Mouse (Mus musculus) kidney, postnatal 10 days (tissue): ENCODE data around the gene Nek9.
"Not testable (repeated sequence)": the region's sequence is repeated elsewhere in the genome, so short reads cannot be mapped to it uniquely, and the experiment has no call there.

Source experiments
- DNase-seq: peaks from one replicate; pipeline ENCODE4 v3.0.0; 2021; ENCODE audit warnings: mixed read lengths

Nek9 gene

DNA sequence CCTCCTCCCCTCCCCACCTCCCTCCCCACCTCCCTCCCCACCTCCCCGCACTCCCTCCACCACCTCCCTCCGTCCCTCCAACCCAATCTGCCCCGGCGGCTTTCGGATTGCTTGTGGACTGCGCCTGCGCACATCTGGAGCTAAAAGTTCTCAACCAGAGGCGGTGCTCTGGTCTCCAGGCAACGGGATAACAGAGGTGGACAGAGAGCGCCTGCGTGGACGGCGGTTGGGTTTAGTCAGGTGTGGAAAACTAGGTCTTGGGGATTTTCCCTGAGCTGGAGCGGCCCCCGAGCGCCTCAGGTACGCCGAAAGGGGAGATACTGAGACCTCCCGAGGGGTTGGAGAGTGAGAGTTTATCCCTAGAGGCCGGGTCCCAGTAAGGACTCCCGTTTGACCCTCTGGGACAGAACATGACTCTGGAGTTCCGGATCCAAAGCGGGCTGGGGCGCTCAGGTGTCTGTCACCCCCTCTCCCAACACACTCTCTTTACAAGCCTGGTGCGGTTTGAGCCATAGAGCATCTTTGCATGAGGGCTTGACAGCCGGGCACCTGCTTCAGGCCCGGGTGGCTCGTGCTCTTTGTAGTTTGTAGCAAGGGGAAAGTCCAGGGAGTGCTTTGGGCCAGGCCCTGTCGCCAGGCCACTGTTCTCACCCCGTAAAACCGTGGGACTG is 50.5 kb downstream of the Nek9 start, which contains the start of gene Zc2hc1c:
Gene Zc2hc1c (plus strand): TSS at position 106 of the 671 bp plus-strand sequence.
- peak; percentile 96 for DNase-seq

DNA sequence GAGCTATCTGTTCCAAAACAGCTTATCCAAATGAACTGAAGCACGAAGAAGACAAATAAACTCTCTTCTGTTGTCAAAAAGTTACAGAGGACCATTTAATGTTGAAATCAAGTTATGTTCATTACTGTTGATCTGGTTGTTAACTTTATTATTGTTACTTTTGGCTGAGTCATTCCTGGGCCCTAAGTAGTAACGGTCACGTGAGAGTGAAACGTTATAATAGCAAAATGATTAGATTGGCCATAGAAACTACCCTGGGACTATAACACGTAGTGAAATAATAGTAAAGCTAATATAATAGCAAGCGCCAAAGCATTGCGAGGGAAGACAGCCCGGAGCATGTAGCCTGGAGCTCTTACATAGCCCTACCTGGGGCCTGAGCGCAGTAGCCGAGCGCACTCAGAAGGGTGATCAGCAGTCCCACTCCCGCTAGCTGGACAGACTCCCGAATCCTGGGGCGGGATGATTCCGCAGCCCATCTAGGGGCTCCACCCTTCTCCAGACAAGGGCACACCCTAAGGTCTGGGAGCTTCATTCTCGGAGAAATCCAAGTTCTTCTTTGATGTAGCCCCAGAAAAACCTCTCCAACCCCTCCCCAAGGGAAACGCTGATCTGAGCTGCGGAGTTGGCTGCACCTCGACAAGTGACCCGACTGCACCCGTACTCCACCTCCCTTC is 51.2 kb downstream of the Nek9 start, which contains the start of gene Acyp1:
Gene Acyp1 (minus strand): TSS at position 630 of the 677 bp plus-strand sequence.
- DNase-seq: peak; percentile 57

DNA sequence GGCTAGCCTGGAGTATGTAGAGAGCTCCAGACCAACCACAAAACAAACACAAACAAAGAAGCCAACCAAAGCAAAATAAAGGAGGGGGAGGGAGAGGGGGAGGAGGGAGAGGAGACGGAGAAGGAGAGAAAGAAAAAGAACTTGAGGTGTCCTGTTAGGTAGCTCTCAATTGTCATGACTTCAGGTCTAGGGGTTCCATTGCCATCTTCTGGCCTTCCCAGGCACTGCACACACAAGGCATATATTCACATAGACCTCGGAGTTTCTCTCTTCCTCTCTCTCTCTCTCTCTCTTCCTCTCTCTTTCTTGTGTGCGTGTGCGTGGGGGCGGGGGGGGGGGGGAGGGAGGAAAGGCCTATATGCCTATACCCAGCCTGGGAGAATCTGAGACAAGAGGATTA is 52.2 kb downstream of the Nek9 start:
- DNase-seq: peak; percentile 57

DNA sequence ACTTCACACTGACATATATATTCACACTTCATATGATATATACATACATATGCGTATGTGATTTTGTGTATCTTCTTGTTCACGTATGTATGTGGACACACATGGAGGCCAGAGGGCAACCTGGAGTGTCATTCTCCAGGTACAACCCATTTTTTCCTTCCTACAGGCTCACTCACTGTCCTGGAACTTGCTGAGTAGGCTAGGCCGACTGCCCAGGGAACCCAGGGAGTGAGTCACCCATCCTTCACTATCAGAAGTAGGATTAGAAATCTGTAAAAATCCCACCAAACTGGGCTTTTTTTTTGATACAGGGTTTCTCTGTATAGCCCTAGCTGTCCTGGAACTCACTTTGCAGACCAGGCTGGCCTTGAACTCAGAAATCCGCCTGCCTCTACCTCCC is 54.2 kb downstream of the Nek9 start:
- DNase-seq: no peak

DNA sequence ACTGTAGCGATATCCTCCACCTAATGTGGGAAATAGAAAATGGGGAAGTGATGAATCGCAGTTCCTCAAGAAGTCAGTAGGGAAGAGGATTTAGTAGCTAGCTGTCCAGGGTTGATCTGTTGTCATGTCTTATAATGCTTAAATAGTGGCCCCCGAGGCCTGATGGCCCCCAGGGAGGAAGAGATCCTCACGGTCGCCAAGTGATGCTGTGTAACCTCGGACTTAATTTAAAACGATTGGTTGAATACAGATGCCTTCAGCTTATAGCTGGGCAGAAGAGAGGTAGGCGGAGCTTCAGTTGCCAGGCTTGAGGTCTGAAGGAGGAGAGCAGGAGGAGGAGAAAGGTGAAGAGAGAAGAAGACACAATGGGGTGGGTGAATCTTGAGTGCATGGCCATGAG is 54.8 kb downstream of the Nek9 start:
- no peak for DNase-seq

DNA sequence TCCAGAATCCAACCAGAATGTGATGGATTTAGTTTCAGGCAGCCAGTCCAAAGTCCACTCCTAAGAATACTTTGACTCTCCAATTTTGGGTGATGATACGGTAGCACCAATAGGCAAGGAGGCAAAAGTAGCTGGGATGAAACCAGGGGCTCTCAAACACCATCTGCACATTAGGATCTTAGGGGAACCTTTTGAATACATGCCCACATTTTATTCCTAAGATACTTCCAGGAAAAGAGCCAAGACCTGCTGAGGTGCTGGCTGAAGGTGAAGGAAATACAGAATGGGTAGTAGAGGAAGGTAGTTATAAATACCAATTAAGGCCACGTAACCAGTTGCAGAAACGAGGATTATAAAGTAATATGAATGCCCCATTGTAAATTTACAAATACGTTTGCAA is 57.4 kb downstream of the Nek9 start:
- DNase-seq: not testable (repeated sequence)

DNA sequence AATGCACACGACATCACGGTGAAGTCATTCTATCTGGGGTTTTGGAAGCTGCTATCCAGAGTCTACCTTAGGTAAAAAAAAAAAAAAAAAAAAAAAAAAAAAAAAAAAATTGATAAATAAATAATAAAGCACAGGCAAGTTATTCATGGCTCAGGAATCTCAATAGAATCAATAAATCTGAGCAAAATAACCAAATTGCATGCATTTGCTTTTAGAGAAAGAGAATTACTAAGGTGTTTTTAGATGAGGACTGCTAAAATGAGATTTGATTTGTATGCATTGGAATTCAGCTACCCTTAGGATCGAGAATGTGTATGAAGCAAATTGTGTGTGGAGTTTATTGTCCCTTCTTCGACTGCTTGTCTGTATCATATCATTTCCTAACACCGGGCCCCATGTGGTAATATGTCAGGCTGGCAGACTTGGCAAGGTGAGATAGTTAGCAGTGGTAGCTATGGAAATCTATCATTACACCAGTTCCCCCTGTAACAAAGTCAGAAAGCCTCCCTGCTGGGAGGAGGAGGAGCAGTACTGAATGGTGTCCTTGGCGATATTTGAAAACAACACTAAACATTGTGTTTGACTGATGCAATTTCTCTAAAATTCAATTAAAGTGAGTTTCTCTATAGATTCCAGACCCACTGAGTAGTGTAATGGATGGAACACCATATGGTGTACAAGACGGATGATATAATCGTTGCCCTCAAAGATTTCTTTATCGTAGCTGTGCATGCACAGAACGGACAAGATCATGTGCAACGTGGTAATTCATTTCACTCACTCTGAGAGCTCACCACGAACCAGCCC is 58.1 kb downstream of the Nek9 start:
- DNase-seq: no peak

DNA sequence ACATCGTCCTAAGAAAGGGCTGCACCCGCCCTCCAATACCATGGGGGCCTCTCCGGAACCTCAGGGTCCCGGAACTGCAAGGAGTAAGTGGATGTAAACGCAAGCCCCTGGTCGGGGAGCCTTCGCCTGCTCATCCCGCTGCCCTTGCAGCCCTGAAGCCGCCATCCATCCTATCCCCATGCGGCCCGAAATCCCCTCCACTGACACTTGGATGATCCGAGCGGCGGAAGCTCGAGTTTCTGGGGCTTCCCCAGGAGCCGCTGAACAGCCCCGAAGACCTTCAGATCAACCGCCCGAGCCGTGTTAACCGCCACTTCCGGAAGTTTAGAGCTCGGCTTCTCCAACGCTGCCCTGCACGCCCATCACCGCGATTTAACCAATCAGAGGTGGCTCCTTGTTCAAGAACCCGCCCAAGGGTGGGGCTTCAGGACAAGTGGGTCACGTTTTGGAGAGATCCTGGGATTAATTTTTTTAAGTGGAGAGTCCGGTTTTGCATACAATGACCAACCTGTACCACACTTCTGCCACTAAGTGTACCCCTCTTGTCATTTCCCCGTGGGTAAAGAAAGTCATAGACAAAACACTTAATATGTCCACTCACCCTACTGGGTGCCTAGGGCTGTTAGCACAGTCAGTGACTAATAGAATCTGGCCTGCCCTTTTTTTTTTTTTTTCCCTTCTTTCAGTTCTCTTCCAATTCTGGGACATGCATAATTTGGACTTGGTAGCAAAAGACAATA is 58.9 kb downstream of the Nek9 start:
- peak; percentile 97 for DNase-seq

DNA sequence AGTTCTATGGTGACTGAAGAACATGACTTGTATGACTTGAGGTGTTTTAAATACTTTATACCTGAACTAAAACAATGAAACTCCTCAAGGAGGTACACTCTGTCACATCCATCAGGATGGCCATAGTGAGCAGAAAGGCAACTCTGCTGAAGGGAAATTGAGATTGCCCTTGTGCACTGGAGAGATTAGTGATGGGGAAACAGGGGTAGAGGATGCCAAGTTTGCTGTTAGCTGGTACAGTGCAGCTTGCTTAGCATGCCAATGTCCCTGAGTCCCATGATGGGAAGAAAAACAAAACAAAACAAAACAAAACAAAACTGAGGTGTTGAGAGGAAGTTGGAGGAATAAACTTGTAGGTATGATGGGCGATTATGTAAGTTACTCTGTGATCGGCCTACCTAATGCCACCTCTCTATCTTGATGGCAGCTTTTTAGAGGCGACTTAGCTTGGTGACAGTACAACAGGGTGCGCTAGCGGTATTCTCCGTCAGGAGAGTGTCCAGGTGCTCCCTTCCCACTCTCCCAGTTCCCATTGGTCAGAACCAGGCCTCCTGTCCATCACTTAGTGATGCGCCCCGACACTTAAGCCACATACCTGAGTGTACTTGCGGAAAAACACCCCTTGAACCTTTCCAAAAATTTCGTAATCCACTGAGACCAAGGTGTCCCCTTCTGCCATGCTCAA is 59.6 kb downstream of the Nek9 start:
- no peak for DNase-seq

DNA sequence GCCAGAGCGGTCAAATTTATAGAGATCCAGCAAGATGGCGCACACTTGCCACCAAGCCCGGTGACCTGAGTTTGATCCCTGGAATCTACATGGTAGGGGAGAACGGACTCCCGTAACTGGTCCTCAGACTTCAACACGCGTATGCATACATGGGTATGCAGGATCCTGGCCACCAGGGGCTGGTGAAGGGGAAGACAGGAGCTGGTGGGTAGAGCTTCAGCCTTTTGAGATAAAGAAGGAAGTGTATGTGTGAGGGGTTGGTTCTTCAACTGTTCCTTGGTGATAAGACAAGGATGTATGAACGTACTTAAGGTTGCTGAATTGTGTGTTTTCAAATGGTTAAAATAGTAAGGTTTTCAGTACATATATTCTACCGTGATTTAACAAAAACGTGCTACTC is 60.2 kb downstream of the Nek9 start:
- DNase-seq: no peak

DNA sequence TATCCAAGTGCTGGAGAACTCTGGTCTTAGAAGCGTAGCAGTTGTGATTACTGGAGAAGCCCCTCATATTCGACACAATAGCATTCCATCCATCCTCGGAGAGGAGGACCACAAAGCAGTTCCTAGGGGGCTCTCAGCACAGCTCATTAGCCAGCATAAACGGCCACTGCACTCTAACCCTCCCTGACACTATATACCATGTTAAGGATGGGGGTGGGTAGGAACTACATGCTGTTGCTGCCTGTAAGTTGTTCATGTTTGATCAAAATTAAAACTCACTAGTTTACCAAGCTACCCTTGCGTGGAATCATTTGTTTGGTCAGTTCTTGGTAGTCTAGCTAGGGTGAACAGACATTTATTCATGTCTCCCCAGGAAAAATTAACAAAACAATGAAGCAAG is 62.9 kb downstream of the Nek9 start:
- no peak for DNase-seq

DNA sequence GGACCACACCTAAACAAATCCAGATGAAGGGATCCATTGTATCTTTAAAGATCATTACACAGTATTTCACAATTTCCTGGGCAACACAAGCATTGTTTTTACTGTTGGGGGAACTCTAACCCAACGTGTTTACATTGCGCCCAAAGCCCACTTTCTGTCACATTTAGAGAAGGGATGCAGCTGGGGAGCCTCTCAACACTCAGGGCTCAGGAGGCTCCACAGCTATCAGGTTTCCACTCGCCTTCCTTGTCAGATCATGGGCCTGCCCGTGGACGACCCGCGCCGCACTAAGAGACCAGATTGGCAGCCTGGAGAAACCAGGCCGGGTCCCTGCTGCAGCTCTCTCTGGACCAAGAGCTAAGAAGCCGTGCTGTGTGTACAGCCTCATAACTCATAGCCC is 65.7 kb downstream of the Nek9 start:
- no peak for DNase-seq

DNA sequence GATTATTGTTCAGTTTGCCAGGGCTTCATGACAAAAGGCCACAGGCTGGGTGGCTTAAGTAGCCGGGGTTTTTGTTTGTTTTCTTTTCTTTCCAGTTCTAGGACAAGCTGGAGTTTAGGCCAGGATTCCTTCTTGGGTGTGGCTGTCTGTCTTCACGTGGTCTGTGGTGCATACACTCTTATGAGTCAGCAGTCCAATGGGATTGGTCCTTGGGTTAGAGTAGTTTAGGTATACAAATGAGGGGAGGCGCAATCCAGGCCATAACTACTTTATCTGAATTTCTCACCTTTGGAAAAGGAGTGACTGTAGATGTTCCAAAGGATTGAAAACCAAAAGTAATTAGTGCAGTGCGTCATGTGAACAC is 67.3 kb downstream of the Nek9 start:
- no peak for DNase-seq

DNA sequence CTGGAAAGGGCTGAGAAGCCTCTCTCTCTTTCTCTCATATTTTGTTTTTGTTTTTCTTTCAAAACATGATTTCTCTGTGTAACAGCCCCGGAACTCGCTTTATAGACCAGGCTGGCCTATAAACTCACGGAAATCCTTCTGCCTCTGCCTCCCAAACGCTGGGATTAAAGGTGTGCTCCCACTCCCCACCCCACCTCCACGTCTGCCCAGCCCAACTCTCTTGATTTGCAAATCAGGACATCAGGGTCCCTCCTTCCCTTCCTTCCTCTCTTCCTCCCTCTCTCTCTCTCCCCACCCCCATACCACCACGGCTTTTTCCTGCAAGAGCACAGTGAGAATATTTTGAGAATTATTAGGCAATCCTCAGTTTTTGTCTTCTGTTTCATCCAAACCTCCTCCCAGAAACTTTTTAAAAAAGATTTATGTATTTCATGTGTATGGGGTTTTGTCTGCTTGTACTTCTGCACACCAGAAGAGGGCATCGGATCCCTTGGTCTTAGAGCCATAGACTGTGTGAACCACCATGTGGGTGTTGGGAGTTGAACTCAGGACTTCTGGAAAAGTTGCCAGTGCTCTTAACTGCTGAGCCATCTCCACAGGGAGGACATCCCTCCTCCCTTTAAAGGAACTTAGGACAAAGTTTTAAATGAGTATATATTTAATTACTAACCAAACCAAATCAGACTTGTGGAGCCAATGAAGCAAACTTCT is 67.9 kb downstream of the Nek9 start:
- no peak for DNase-seq

DNA sequence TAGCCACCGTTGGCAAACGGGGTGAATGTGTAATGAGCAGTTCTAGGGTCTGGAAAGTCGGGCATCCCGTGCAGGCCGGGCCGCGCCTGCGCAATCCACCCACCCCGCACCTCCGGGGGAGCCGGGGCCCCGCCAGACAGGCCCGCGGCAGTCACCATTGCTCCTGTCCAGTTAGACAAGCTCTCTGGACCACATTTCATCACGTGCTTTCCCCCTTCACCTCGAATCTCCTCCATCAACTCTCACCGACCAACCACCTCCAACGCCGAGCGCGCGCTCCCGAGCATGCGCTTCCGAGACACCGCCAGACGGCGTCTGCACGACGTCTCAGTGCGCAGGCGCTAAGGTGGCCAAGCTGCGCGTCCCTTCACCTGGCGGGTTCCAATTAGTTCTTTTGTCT is 68.8 kb downstream of the Nek9 start, which contains the start of gene Mlh3:
Gene Mlh3 (minus strand): TSS at position 281 of the 400 bp plus-strand sequence.
- peak; percentile 91 for DNase-seq

DNA sequence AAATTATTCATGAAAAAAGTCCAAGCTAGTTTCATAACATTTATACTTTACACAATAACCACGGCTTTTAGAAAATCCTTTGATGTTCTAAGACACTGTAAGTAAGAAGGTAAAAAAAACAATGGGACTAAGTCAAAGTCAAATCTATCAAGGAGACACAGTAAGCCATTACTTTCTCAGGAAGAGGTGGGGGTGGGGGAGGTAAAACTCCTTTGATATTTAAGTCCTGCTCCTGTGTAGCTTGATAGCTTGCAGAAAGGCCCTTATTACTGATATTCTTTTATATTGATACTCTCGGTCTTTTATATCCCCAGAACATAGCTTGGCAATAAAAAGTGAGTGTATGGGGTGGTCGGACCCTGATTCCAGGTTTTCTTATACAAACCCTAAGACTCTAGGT is 69.3 kb downstream of the Nek9 start:
- DNase-seq: no peak

DNA sequence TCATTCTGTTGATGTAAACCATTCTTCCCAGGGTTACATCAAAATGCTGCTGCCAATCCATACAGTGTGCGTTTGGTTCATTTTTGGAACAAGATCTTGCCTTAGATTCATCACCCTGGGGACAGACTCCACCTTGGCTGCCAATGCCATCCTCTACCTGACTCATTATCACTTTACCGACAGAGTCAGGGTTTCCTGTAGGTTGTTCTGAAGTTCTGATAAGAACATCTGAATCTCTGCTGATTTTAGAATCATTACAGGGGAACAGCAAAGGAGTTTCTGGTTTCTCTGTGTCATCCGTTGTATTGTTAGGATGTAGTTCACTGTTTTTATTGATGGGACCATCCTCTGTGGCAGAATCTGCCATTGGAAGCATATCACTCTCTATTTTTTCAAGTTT is 72.9 kb downstream of the Nek9 start:
- DNase-seq: no peak

DNA sequence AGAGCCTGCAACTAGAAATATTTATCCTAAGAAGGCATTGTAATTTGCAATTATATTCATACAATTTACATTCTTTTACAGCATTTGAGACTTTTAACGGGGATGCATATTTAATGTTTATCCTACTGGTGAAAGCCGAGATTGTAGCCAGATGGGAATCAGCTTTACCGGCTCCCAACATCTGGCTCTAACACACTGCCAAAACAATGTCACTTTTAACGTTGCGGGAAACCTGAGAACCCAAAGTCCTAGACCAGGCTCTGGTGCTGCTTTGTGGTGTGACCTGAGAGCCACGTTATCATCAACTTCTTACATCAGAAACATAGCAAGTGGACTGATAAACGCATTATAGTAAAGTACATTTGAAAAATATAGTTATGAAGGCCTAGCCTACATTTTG is 74.2 kb downstream of the Nek9 start:
- no peak for DNase-seq

DNA sequence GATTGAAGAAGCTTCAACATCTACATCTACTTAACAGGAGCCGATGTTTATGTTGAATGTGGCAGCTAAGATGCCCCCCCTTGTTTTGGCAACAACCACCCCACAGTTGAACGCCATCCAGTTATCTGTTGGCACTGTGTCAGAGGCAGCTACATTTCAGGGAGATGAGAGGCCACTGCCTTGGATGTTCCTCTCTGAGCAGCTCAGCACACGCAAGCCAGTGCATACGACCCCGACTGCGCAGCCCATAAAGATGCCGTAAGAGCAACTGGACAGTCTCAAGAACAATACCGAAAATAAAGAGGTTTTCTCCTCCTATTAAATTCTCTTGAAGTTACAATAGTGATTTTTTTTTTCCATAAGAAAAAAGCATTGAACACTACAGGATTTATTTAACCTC is 74.6 kb downstream of the Nek9 start:
- no peak for DNase-seq

DNA sequence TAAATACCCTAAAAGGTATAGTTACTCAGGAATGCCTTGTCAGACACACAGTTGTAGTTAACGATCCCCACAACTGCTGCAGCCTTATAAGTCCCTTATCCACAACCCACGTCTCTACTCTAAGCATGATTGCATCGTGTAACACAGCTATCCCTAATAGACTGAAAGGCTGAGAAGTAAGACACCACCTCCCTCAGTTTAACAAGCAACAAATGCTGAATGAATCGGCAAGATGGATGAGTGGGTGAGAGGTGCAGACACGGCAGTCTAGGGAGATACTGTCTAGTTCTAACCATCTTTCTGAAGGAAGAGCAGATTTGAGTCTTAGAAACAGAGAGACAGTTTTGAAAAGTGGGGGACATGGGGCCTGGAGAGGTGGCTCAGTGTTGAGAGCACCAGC is 76.0 kb downstream of the Nek9 start:
- DNase-seq: no peak

DNA sequence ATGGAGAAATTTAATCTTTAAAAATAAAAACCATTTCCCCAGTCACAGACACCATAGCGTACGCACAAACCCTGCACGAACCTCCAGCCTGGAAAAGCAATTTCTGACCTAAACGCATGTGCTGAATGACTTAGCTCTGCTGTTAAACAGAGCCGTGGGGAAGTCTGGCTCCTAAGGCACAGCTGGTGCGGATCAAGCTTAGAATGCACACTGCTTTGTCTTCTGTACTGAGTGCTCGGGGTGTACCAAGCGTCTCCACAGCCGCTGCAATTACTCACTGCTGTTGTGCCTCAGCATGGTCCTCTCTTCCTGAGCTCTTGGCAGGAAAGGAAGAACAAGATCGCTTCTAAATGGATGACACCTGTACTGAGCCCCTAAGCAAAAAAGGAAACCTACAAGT is 76.7 kb downstream of the Nek9 start:
- DNase-seq: peak; percentile 61
